Mouse (Mus musculus) forebrain, embryonic 15.5 days (tissue): ENCODE data around the gene Prss57. TPM values are rescaled to one million over a fixed set of nuclear protein-coding genes. Genes with fewer than 3 reads are reported as not detected.

Experiments
- ATAC-seq: fragments of 200-750 bp; cut with Nextera tagmentation; replicated peaks from 2 replicates; pipeline ENCODE4 v1.8.0; 2017; ENCODE audit warnings: mild to moderate bottlenecking, moderate TSS enrichment, moderate library complexity
- H3K27ac ChIP-seq: fragments of 300-500 bp; sonication (generic); replicated peaks from 2 replicates; pipeline ENCODE4 v1.5.1; 2015; ENCODE audit warnings: mild to moderate bottlenecking, inconsistent platforms
- H3K27me3 ChIP-seq: fragments of 300-500 bp; sonication (generic); 2 replicates; pipeline ENCODE4 v1.6.1; 2015; ENCODE audit warnings: inconsistent platforms
- H3K36me3 ChIP-seq: fragments of 300-500 bp; sonication (generic); 2 replicates; pipeline ENCODE4 v1.6.1; 2015; ENCODE audit warnings: mild to moderate bottlenecking, inconsistent platforms
- H3K4me1 ChIP-seq: fragments of 300-500 bp; sonication (generic); 2 replicates; pipeline ENCODE4 v1.6.1; 2015; ENCODE audit warnings: inconsistent platforms
- H3K4me2 ChIP-seq: fragments of 300-500 bp; sonication (generic); replicated peaks from 2 replicates; pipeline ENCODE4 v1.6.1; 2015; ENCODE audit warnings: mild to moderate bottlenecking, inconsistent platforms
- H3K4me3 ChIP-seq: fragments of 300-500 bp; sonication (generic); 2 replicates; pipeline ENCODE4 v1.5.1; 2015; ENCODE audit warnings: mild to moderate bottlenecking, inconsistent platforms
- H3K9ac ChIP-seq: fragments of 300-500 bp; sonication (generic); replicated peaks from 2 replicates; pipeline ENCODE4 v1.6.1; 2015; ENCODE audit warnings: mild to moderate bottlenecking, inconsistent platforms
- H3K9me3 ChIP-seq: fragments of 300-500 bp; sonication (generic); 2 replicates; pipeline ENCODE4 v1.6.1; 2016; ENCODE audit warnings: inconsistent platforms
- WGBS: fragments of 180-500 bp; shearing (Covaris S2); methylation state at CpG from one replicate; pipeline ENCODE4 v1.1.7; 2015; ENCODE audit warnings: mixed read lengths; 5-methylcytosine and 5-hydroxymethylcytosine counted together
- polyA plus RNA-seq: library from polyadenylated mRNA; unstranded; fragments of >200 nt; fragmentation: Nextera tagmentation; extraction: Ambion mirVana; gene quantifications from 2 replicates; pipeline ENCODE4 v1.2.1, GENCODE M21; 2015

The Prss57 gene
- polyA plus RNA-seq, 1 experiment from 2014 or later = 0.25 TPM

DNA sequence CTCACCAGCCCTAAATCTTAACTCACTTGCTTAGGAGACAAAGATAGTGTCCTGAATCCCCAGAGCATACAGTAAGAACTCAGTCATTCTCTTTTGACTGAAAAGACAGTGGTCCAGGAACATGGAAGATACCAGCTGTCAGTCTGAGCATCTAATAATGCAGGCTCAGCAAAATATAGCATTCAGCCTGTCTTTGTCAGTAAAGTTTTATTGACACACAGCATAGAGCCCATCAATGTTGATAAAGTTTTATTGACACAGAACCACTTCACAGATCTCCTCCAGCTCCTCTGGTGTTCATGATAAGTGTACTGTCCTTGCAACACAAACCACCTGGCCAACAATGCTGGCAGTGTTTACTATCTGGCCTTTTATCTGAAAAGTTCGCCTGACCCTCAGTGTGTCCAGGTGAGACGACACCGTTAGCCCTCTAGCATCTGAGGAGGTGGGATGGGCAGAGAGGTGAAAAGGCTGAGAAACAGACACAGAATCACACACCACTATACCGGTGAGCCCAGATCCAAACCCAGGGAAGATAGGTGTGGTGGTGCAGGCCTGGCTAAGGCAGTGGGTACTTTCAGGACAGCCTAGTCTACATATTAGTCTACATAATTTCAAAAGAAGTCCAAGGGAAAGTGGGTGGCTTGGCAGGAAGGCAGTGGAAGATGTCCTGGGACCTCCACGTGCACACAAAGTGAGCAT, 1.7 kb upstream of the Prss57 start:
- 88% methylated on average over 5 of the region's 5 CpGs for WGBS
- H3K9ac ChIP-seq = no peak overlapping the region
- H3K36me3 ChIP-seq = no peaks in the 10 kb centered on the region
- no peak overlapping the region for H3K4me2 ChIP-seq
- no peak overlapping the region; the same call in 1 of the 2 replicates for H3K4me3 ChIP-seq
- no peaks in the 10 kb centered on the region for H3K27me3 ChIP-seq
- peaks cover 36% of the 10 kb centered on the region for H3K4me1 ChIP-seq
- no peaks in the 10 kb centered on the region for H3K9me3 ChIP-seq
- ATAC-seq = no peak
- H3K27ac ChIP-seq = 0 out of 2 replicates have a peak overlapping the region, but pooled peaks have one; percentile 95

GRCm38 (mm10) chr10:79789581-79789980, 1.2 kb downstream of the Prss57 start:
- H3K9me3 ChIP-seq = no peaks in the 10 kb centered on the region
- no peak overlapping the region for H3K9ac ChIP-seq
- H3K27me3 ChIP-seq = 0 out of 2 replicates have a peak, but pooled peaks cover 2% of the 10 kb centered on the region
- no peaks in the 10 kb centered on the region for H3K36me3 ChIP-seq
- no peak overlapping the region for H3K27ac ChIP-seq
- peaks cover 8% of the 10 kb centered on the region for H3K4me1 ChIP-seq
- ATAC-seq = no peak
- H3K4me3 ChIP-seq = no peak overlapping the region
- WGBS = 46% methylated on average over 2 of the region's 2 CpGs
- no peak overlapping the region for H3K4me2 ChIP-seq

- no peak overlapping the region for H3K9ac ChIP-seq
- no peak for ATAC-seq
- H3K4me3 ChIP-seq = no peak overlapping the region
- peaks cover 5% of the 10 kb centered on the region; the same call in 1 of the 2 replicates for H3K4me1 ChIP-seq
- no peak overlapping the region for H3K27ac ChIP-seq
- H3K9me3 ChIP-seq = no peaks in the 10 kb centered on the region
- no peak overlapping the region for H3K4me2 ChIP-seq
- H3K36me3 ChIP-seq = no peaks in the 10 kb centered on the region
- H3K27me3 ChIP-seq = 0 out of 2 replicates have a peak, but pooled peaks cover 6% of the 10 kb centered on the region
- WGBS = 36% methylated on average over 7 of the region's 7 CpGs
Measured at GRCm38 (mm10) chr10:79788386-79789158, 2.2 kb downstream of the Prss57 start.

- H3K36me3 ChIP-seq = no peaks in the 10 kb centered on the region
- H3K4me3 ChIP-seq = no peak overlapping the region
- H3K4me1 ChIP-seq = peaks cover 13% of the 10 kb centered on the region
- no peak overlapping the region for H3K9ac ChIP-seq
- WGBS = 39% methylated on average over 27 of the region's 27 CpGs
- peaks cover 22% of the 10 kb centered on the region; the same call in 1 of the 2 replicates for H3K27me3 ChIP-seq
- no peaks in the 10 kb centered on the region for H3K9me3 ChIP-seq
- no peak overlapping the region for H3K27ac ChIP-seq
- ATAC-seq = no peak
- no peak overlapping the region for H3K4me2 ChIP-seq
Measured at GRCm38 (mm10) chr10:79783920-79784800, 6.6 kb downstream of the Prss57 start.

DNA sequence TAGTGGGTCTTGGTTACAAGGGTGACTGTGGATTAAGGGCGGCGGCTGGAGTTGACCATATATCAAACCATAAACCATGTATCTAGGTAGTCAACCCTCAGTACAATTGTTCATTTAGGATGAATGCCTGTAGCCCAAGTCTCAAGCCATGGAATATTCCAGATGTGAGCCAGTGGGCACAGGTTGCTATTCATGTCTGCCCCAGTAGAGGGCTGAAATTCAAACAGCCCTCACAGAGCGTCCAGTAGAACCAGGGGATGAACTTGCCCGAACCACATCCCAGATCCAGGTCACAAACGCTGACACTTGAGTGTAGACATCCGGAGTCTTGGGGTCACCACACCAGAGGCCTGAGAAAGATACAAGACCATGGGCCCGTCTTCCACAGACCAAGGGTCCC, 7.7 kb downstream of the Prss57 start:
- no peaks in the 10 kb centered on the region for H3K36me3 ChIP-seq
- H3K4me3 ChIP-seq = no peak overlapping the region
- H3K9ac ChIP-seq = no peak overlapping the region
- H3K4me1 ChIP-seq = peaks cover 16% of the 10 kb centered on the region
- no peak overlapping the region for H3K27ac ChIP-seq
- no peak for ATAC-seq
- peaks cover 33% of the 10 kb centered on the region; the same call in 1 of the 2 replicates for H3K27me3 ChIP-seq
- no peak overlapping the region for H3K4me2 ChIP-seq
- WGBS = 66% methylated on average over 7 of the region's 7 CpGs
- no peaks in the 10 kb centered on the region for H3K9me3 ChIP-seq

DNA sequence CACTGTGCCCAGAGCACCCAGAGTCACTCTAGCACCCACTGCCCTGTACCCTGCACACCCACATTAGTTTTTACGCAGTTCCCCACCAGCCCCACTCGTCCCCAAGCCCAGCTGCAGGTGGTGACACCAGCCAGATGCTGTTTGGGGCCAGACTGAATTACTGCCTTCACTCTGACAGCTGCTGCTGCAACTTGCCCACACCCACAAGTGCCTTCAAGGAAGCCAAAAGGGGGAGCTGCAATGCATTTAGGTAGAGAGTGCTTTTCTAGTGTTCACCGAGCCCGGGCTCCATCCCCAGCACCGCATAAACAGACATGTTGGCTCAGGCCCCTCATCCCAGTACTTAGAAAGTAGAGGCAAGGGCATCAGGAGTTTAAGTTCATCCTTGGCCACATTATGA, 8.8 kb downstream of the Prss57 start:
- H3K27ac ChIP-seq = no peak overlapping the region
- H3K9me3 ChIP-seq = no peaks in the 10 kb centered on the region
- H3K4me1 ChIP-seq = peaks cover 25% of the 10 kb centered on the region
- H3K4me2 ChIP-seq = no peak overlapping the region
- WGBS = 50% methylated on average over 5 of the region's 5 CpGs
- H3K4me3 ChIP-seq = no peak overlapping the region
- H3K9ac ChIP-seq = no peak overlapping the region
- H3K27me3 ChIP-seq = peaks cover 43% of the 10 kb centered on the region; the same call in 1 of the 2 replicates
- no peaks in the 10 kb centered on the region for H3K36me3 ChIP-seq
- ATAC-seq = no peak

GRCm38 (mm10) chr10:79781139-79781538, 9.6 kb downstream of the Prss57 start:
- peak overlapping the region; percentile 43 for H3K4me3 ChIP-seq
- 29% methylated on average over 21 of the region's 21 CpGs for WGBS

GRCm38 (mm10) chr10:79780664-79781015, 10.1 kb downstream of the Prss57 start:
- peak overlapping the region; percentile 67 for H3K4me2 ChIP-seq
- no peak overlapping the region for H3K27ac ChIP-seq
- WGBS = 0% methylated on average over 12 of the region's 13 CpGs
- no peaks in the 10 kb centered on the region for H3K9me3 ChIP-seq
- no peaks in the 10 kb centered on the region for H3K36me3 ChIP-seq
- H3K4me1 ChIP-seq = peaks cover 25% of the 10 kb centered on the region
- ATAC-seq = no peak
- peak overlapping the region; percentile 28; the same call in 1 of the 2 replicates for H3K9ac ChIP-seq
- peak overlapping the region; percentile 43 for H3K4me3 ChIP-seq
- peaks cover 52% of the 10 kb centered on the region for H3K27me3 ChIP-seq

More at GRCm38 (mm10) chr10:79781139-79781538, 9.6 kb downstream of the Prss57 start:
- peaks cover 49% of the 10 kb centered on the region for H3K27me3 ChIP-seq
- no peaks in the 10 kb centered on the region for H3K36me3 ChIP-seq
- peak; percentile 36 for ATAC-seq
- peaks cover 25% of the 10 kb centered on the region for H3K4me1 ChIP-seq
- H3K9ac ChIP-seq = no peak overlapping the region
- H3K9me3 ChIP-seq = no peaks in the 10 kb centered on the region
- H3K4me2 ChIP-seq = peak overlapping the region; percentile 67
- H3K27ac ChIP-seq = no peak overlapping the region

- 2% methylated on average over 55 of the region's 55 CpGs for whole genome bisulfite sequencing
- Histone ChIP-seq H3K4me1 (peaks cover 25% of the 10 kb centered on the region), H3K27ac (no peak overlapping the region), H3K4me3 (peak overlapping the region; percentile 43), H3K27me3 (peaks cover 52% of the 10 kb centered on the region), H3K4me2 (peak overlapping the region; percentile 67), H3K9ac (peak overlapping the region; percentile 28; the same call in 1 of the 2 replicates), H3K9me3 (no peaks in the 10 kb centered on the region; the same call in 1 of the 2 replicates), H3K36me3 (no peaks in the 10 kb centered on the region)
- peak; percentile 90 for ATAC-seq
Measured at GRCm38 (mm10) chr10:79779784-79780663, 10.7 kb downstream of the Prss57 start.

- WGBS = 5% methylated on average over 2 of the region's 2 CpGs
- Histone ChIP-seq H3K27ac (no peak overlapping the region), H3K4me1 (peaks cover 25% of the 10 kb centered on the region), H3K4me3 (no peak overlapping the region), H3K4me2 (no peak overlapping the region), H3K36me3 (no peaks in the 10 kb centered on the region), H3K9me3 (no peaks in the 10 kb centered on the region; the same call in 1 of the 2 replicates), H3K9ac (no peak overlapping the region), H3K27me3 (peaks cover 46% of the 10 kb centered on the region)
- no peak for ATAC-seq
Measured at GRCm38 (mm10) chr10:79779193-79779592, 11.6 kb downstream of the Prss57 start.

DNA sequence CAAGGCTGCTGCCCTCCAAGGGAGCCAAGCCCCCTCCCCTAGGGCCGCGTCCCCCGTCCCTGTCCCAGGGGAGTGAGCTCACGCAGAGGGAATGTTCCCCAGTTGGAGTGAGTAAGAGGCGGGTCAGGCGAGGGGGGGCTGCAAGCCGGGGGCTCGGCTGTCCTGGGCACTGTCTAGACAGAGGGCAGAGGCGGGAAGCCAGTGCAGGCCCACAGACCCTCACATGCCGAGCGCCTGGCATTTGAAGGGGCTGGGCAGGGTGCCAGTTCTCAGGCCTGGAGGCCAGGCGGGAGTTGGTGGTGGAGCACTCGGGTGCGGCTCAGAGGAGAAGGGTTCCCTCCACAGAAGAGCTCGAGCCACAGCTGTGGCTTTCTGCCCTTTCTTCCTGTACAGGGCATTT, 12.8 kb downstream of the Prss57 start:
- 9% methylated on average over 15 of the region's 15 CpGs for WGBS
- Histone ChIP-seq H3K27ac (no peak overlapping the region), H3K4me3 (no peak overlapping the region), H3K9me3 (no peaks in the 10 kb centered on the region; the same call in 1 of the 2 replicates), H3K4me1 (peaks cover 25% of the 10 kb centered on the region), H3K9ac (no peak overlapping the region), H3K4me2 (no peak overlapping the region), H3K36me3 (no peaks in the 10 kb centered on the region), H3K27me3 (peaks cover 46% of the 10 kb centered on the region)
- ATAC-seq = no peak
